Mouse (Mus musculus) embryonic fibroblast, embryonic 13.5 days (primary cell): ENCODE data around the gene Hist1h4b.

Experiments
- CTCF ChIP-seq: IDR thresholded peaks from 2 replicates; pipeline ENCODE4 v1.5.1; 2011; ENCODE audit warnings: mild to moderate bottlenecking, control low read depth, low read length, moderate library complexity, borderline replicate concordance; ENCODE audit not compliant: insufficient read depth
- POLR2A ChIP-seq: IDR thresholded peaks from 2 replicates; pipeline ENCODE4 v1.6.1; 2011; ENCODE audit warnings: low read depth, mild to moderate bottlenecking, control low read depth, low read length, moderate library complexity

GRCm38 (mm10) chr13:23763242-23763585 lies 6.4 kb downstream of the Hist1h4b start:
- TF ChIP-seq POLR2A (no peak), CTCF (no peak)
